Mouse (Mus musculus) mouse trophoblast stem cell (cell line): ENCODE results near the gene Vmn2r33.
"Not testable (repeated sequence)": the region's sequence is repeated elsewhere in the genome, so short reads cannot be mapped to it uniquely, and the experiment has no call there.

Experiments used
- in situ Hi-C, 2 experiments: fragments of 300-500 bp; cut with MseI, MboI; formaldehyde crosslinking; loops; 2 replicates in 1 of 2; 3 replicates in 1 of 2; pipeline ENCODE4 v1.15.1; 2025

Vmn2r33 gene

DNA sequence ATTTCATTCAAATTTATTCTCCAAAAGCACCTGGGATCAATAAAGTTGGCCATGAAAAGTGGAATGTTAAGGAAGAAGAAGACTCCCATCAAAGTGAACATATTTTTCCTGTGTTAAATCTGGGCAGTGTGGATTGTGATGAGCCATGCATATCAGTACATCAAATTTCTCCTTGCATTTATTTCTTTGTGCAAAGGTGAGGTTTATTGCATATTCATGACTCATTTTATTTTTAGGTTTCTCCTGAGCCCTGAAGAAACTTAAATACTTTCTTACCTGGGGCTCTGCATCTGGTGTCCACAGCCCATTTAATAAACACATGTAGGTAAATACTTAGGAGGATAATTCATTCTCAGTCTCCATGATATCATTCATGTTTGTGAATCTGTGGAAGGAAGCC, at the start of gene Vmn2r33:
TSS of gene Vmn2r33 (minus strand) at position 101 of the 400 bp plus-strand sequence.
- in situ Hi-C loops = not testable (repeated sequence)
